Mouse (Mus musculus) E14TG2a.4 (cell line): Measurements from ENCODE around the gene Gm11492.
A peak's percentile ranks its signal among the peaks of the same experiment; 100 is the strongest.

Source experiments
- H3K27me3 ChIP-seq: 2 replicates; pipeline ENCODE4 v1.6.1; 2014; ENCODE audit warnings: low read length, control low read depth; ENCODE audit not compliant: insufficient read depth
- H3K36me3 ChIP-seq: 2 replicates; pipeline ENCODE4 v1.6.1; 2014; ENCODE audit warnings: low read length, control low read depth; ENCODE audit not compliant: insufficient read depth
- H3K4me1 ChIP-seq: replicated peaks from 2 replicates; pipeline ENCODE4 v1.6.1; 2014; ENCODE audit warnings: low read depth, low read length, control low read depth
- H3K4me3 ChIP-seq: replicated peaks from 2 replicates; pipeline ENCODE4 v1.5.1; 2014; ENCODE audit warnings: mild to moderate bottlenecking, low read length
- H3K9me3 ChIP-seq: 2 replicates; pipeline ENCODE4 v1.6.1; 2014; ENCODE audit warnings: low read length, control low read depth
- CTCF ChIP-seq: conservative IDR thresholded peaks from 2 replicates; pipeline ENCODE4 v1.5.1; 2014; ENCODE audit warnings: low read length
- NANOG ChIP-seq: IDR thresholded peaks from 2 replicates; pipeline ENCODE4 v1.6.1; 2014; ENCODE audit warnings: borderline replicate concordance, low read length, mixed read lengths
- POU5F1 ChIP-seq: IDR thresholded peaks from 2 replicates; pipeline ENCODE4 v1.6.1; 2014; ENCODE audit warnings: low read length, borderline replicate concordance

Gm11492 gene

GRCm38 (mm10) chr11:87592354-87592695, 25.9 kb downstream of the Gm11492 start:
- H3K4me3 ChIP-seq: peak overlapping the region; percentile 93
- no peaks in the 10 kb centered on the region for H3K9me3 ChIP-seq
- TF ChIP-seq CTCF (no peak), POU5F1 (no peak), NANOG (no peak)
- H3K36me3 ChIP-seq: peaks cover 19% of the 10 kb centered on the region
- peaks cover 74% of the 10 kb centered on the region for H3K4me1 ChIP-seq
- no peaks in the 10 kb centered on the region for H3K27me3 ChIP-seq

- Histone ChIP-seq H3K9me3 (no peaks in the 10 kb centered on the region), H3K4me1 (peaks cover 76% of the 10 kb centered on the region), H3K36me3 (peaks cover 25% of the 10 kb centered on the region), H3K4me3 (peak overlapping the region; percentile 93), H3K27me3 (no peaks in the 10 kb centered on the region)
- TF ChIP-seq NANOG: no peak
- TF ChIP-seq POU5F1: no peak
- TF ChIP-seq CTCF: no peak
Measured at GRCm38 (mm10) chr11:87592713-87593598, 26.5 kb downstream of the Gm11492 start.

GRCm38 (mm10) chr11:87595327-87595841, 28.9 kb downstream of the Gm11492 start:
- Histone ChIP-seq H3K36me3 (peaks cover 49% of the 10 kb centered on the region), H3K4me1 (peaks cover 68% of the 10 kb centered on the region), H3K4me3 (peak overlapping the region; percentile 89), H3K27me3 (no peaks in the 10 kb centered on the region), H3K9me3 (no peaks in the 10 kb centered on the region)
- no peak for TF ChIP-seq NANOG

- TF ChIP-seq CTCF (no peak), POU5F1 (no peak), NANOG (no peak)
- H3K9me3 ChIP-seq: no peaks in the 10 kb centered on the region
Measured at GRCm38 (mm10) chr11:87595976-87596375, 29.5 kb downstream of the Gm11492 start.

GRCm38 (mm10) chr11:87596492-87596891, 30.0 kb downstream of the Gm11492 start:
- no peak for TF ChIP-seq POU5F1
- no peak for TF ChIP-seq CTCF
- no peak for TF ChIP-seq NANOG
- peak overlapping the region; percentile 89 for H3K4me3 ChIP-seq
- H3K9me3 ChIP-seq: no peaks in the 10 kb centered on the region
- H3K36me3 ChIP-seq: peaks cover 60% of the 10 kb centered on the region
- H3K4me1 ChIP-seq: peaks cover 65% of the 10 kb centered on the region
- no peaks in the 10 kb centered on the region for H3K27me3 ChIP-seq

More at GRCm38 (mm10) chr11:87595976-87596375, 29.5 kb downstream of the Gm11492 start:
- peak overlapping the region; percentile 89 for H3K4me3 ChIP-seq
- no peaks in the 10 kb centered on the region for H3K27me3 ChIP-seq
- peaks cover 65% of the 10 kb centered on the region for H3K4me1 ChIP-seq
- H3K36me3 ChIP-seq: peaks cover 55% of the 10 kb centered on the region

GRCm38 (mm10) chr11:87597061-87597460, 30.6 kb downstream of the Gm11492 start:
- Histone ChIP-seq H3K4me3 (0 out of 2 replicates have a peak overlapping the region, but pooled peaks have one; percentile 89), H3K36me3 (peaks cover 66% of the 10 kb centered on the region), H3K4me1 (peaks cover 65% of the 10 kb centered on the region), H3K27me3 (no peaks in the 10 kb centered on the region), H3K9me3 (no peaks in the 10 kb centered on the region)
- TF ChIP-seq CTCF: no peak
- no peak for TF ChIP-seq NANOG
- TF ChIP-seq POU5F1: no peak

- no peak overlapping the region for H3K4me3 ChIP-seq
- H3K36me3 ChIP-seq: peaks cover 82% of the 10 kb centered on the region
- H3K4me1 ChIP-seq: peaks cover 43% of the 10 kb centered on the region
- TF ChIP-seq NANOG (no peak), CTCF (no peak), POU5F1 (no peak)
- H3K9me3 ChIP-seq: no peaks in the 10 kb centered on the region
- H3K27me3 ChIP-seq: no peaks in the 10 kb centered on the region
Measured at GRCm38 (mm10) chr11:87599395-87600089, 33.1 kb downstream of the Gm11492 start.

GRCm38 (mm10) chr11:87600322-87600853, 33.9 kb downstream of the Gm11492 start:
- no peaks in the 10 kb centered on the region for H3K27me3 ChIP-seq
- no peaks in the 10 kb centered on the region for H3K9me3 ChIP-seq
- H3K4me1 ChIP-seq: peaks cover 37% of the 10 kb centered on the region
- TF ChIP-seq NANOG: no peak
- no peak for TF ChIP-seq CTCF
- TF ChIP-seq POU5F1: no peak
- no peak overlapping the region for H3K4me3 ChIP-seq
- peaks cover 87% of the 10 kb centered on the region for H3K36me3 ChIP-seq

GRCm38 (mm10) chr11:87602234-87602633, 35.8 kb downstream of the Gm11492 start:
- Histone ChIP-seq H3K4me1 (peaks cover 21% of the 10 kb centered on the region), H3K4me3 (no peak overlapping the region), H3K27me3 (no peaks in the 10 kb centered on the region), H3K9me3 (no peaks in the 10 kb centered on the region), H3K36me3 (peaks cover 100% of the 10 kb centered on the region)
- TF ChIP-seq POU5F1 (no peak), CTCF (no peak), NANOG (no peak)
